Mouse (Mus musculus): Measurements from ENCODE around the gene Bok. TPM values are rescaled to one million over a fixed set of nuclear protein-coding genes. Genes with fewer than 3 reads are reported as not detected.

Gene Bok
- polyA plus RNA-seq, 1 experiment from 2014 or later = 57.6 TPM

DNA sequence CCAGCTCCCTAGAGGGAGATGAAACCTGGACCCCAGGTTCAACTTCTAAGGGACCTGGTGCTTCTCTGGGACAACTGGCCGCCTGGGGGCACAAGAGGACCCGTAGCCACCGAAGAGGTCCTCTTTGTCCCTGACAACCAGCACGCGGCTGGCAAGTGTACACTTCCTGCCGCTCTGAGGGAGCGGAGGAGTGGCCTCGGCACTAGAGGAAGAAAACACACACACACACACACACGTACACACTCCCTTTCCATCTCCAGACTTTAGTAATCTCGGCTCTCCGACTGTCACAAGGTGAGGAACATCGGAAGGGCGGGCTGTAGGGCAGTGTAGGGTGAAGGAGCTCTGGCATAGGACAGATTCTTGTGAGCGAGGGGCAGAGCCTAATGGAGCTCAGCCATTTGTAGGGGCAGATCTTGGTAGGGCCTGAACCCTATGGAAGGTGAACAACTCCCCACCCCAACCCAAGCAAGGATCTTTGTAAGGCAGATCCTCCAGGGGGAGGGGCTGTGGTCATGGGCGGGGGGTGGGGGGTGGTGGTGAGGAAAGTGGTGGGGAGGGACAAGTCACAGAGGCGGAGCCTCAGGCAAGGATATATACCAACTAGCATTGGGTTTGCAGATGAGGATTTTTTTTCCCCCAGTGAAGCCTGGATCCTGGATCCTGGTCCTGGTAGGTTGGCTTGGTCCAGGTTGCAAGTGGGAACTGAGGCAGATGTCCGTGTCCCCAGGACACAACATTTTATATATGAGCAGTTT, 16.5 kb upstream of the Bok start:
- Histone ChIP-seq H3K9ac (peak overlapping the region; percentile 49), H3K36me3 (replicated peaks) (no peaks in the 10 kb centered on the region), H3K27me3 (no peaks in the 10 kb centered on the region), H3K4me2 (peak overlapping the region; percentile 61), H3K27ac (peak overlapping the region; percentile 36; the same call in 1 of the 2 replicates), H3K4me1 (peaks cover 11% of the 10 kb centered on the region; the same call in 1 of the 2 replicates), H3K9me3 (no peaks in the 10 kb centered on the region), H3K4me3 (replicated peaks) (peak overlapping the region; percentile 37)
- ATAC-seq (ENCODE audit: low FRiP score) = peak; percentile 85
- 10% methylated on average over 17 of the region's 17 CpGs for WGBS

- peaks cover 11% of the 10 kb centered on the region; the same call in 1 of the 2 replicates for H3K4me1 ChIP-seq
- H3K9ac ChIP-seq = no peak overlapping the region
- no peak for ATAC-seq (ENCODE audit: low FRiP score)
- H3K4me3 ChIP-seq (replicated peaks) = no peak overlapping the region
- no peaks in the 10 kb centered on the region for H3K36me3 ChIP-seq (replicated peaks)
- no peaks in the 10 kb centered on the region for H3K27me3 ChIP-seq
- no peak overlapping the region for H3K27ac ChIP-seq
- H3K9me3 ChIP-seq = no peaks in the 10 kb centered on the region
- H3K4me2 ChIP-seq = no peak overlapping the region
Observed at GRCm38 (mm10) chr1:93669941-93670340, 15.5 kb upstream of the Bok start.

DNA sequence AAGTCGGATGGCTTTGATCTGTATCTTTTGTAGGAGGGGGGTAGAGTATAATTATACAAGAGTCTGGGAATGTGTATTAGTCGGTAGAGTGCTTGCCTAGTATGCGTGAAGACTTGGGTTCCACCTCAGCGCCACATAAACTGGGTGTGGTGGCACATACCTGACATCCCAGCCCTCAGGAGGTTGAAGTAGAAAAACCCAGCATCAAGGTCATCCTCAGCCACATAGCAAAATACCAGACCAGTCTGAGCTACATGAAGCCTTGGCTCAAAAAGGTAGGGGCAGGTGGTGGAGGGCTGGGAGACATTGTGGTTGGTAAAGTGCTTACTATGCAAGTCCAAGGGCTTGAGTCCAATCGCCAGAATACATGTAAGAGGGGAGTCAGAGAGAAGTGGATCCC, 12.8 kb upstream of the Bok start:
- no peaks in the 10 kb centered on the region for H3K36me3 ChIP-seq (replicated peaks)
- no peak overlapping the region for H3K27ac ChIP-seq
- H3K4me2 ChIP-seq = no peak overlapping the region
- H3K9me3 ChIP-seq = no peaks in the 10 kb centered on the region
- H3K9ac ChIP-seq = no peak overlapping the region
- H3K4me3 ChIP-seq (replicated peaks) = no peak overlapping the region
- peaks cover 11% of the 10 kb centered on the region; the same call in 1 of the 2 replicates for H3K4me1 ChIP-seq
- no peak for ATAC-seq (ENCODE audit: low FRiP score)
- no peaks in the 10 kb centered on the region for H3K27me3 ChIP-seq
- 96% methylated on average over 5 of the region's 5 CpGs for WGBS

GRCm38 (mm10) chr1:93678386-93678785, 7.1 kb upstream of the Bok start:
- H3K36me3 ChIP-seq (replicated peaks) = no peaks in the 10 kb centered on the region
- no peak overlapping the region for H3K27ac ChIP-seq
- WGBS = 73% methylated on average over 2 of the region's 2 CpGs
- ATAC-seq (ENCODE audit: low FRiP score) = no peak
- H3K4me2 ChIP-seq = no peak overlapping the region
- no peak overlapping the region for H3K4me3 ChIP-seq (replicated peaks)
- H3K9me3 ChIP-seq = no peaks in the 10 kb centered on the region
- 0 out of 2 replicates have a peak, but pooled peaks cover 3% of the 10 kb centered on the region for H3K27me3 ChIP-seq
- no peaks in the 10 kb centered on the region for H3K4me1 ChIP-seq
- no peak overlapping the region for H3K9ac ChIP-seq

DNA sequence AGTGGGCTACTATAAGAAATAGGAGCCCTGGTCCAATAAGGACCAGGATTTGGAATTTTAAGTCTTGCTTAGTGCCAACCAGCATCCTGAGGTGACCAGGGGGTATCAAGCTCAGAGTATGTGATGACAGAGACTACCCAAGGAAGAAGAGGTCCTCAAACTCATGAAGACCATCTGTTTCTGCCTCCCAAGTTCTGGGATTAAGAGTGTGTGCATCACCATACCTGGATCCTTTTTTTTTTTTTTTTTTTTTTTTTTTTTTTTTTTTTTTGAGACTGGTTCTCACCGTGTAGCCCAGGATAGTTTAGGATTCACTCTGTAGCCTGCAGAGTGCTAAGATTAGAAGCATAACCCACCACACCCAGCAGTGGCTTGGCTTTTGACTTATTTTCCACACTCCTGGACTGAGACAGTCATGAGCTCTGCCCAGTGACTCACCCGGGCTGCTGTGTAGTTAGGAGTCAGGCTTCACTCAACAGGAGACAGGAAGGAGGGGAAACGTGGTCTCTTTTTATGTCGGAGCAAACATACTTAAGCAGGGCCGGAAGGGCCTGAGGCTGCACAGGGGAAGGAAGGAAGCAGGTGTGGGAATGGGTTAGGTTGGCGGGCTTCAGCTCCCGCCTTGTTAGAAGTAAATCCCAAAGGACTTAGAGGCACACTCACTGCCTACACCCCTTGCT, 5.4 kb upstream of the Bok start:
- Histone ChIP-seq H3K27me3 (peaks cover 13% of the 10 kb centered on the region), H3K36me3 (replicated peaks) (no peaks in the 10 kb centered on the region), H3K4me2 (no peak overlapping the region), H3K4me3 (replicated peaks) (no peak overlapping the region), H3K9ac (no peak overlapping the region), H3K27ac (no peak overlapping the region), H3K9me3 (no peaks in the 10 kb centered on the region), H3K4me1 (no peaks in the 10 kb centered on the region)
- WGBS = 83% methylated on average over 7 of the region's 7 CpGs
- no peak for ATAC-seq (ENCODE audit: low FRiP score)

DNA sequence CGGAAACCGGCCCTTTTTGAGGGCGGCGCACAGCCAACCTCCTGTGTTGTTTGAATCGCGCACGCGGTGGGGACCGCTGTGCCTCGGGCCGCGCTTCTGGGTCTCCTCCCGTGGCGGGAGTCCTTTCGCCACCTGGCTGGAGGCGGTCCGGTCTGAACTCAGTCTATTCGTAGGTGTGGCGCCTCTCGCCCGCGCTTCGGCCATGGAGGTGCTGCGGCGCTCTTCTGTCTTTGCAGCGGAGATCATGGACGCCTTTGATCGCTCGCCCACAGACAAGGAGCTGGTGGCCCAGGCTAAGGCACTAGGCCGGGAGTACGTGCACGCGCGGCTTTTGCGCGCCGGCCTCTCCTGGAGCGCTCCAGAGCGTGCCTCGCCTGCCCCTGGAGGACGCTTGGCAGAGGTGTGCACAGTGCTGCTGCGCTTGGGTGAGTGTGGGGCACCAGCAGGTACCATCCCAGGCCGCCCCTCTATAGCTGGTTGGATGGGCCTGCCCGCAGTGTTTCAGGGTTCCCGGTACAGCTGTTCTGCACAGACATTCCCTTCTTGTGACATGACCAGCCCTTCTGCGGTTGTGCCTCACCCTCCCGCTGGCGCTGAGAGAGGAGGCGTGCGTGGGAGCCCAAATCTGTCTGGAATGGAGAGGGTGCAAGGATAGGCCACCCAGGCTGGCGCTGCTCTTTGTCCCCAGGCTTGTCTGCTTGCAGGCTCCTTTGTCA, 943 bp downstream of the Bok start:
- peak; percentile 91 for ATAC-seq (ENCODE audit: low FRiP score)
- WGBS = 1% methylated on average over 51 of the region's 51 CpGs
- H3K27ac ChIP-seq = peak overlapping the region; percentile 71

GRCm38 (mm10) chr1:93686961-93687320, 1.5 kb downstream of the Bok start:
- no peak for ATAC-seq (ENCODE audit: low FRiP score)
- peaks cover 17% of the 10 kb centered on the region for H3K4me1 ChIP-seq
- H3K9ac ChIP-seq = peak overlapping the region; percentile 69
- peaks cover 26% of the 10 kb centered on the region for H3K27me3 ChIP-seq
- H3K9me3 ChIP-seq = no peaks in the 10 kb centered on the region
- H3K4me3 ChIP-seq (replicated peaks) = peak overlapping the region; percentile 61
- H3K36me3 ChIP-seq (replicated peaks) = peaks cover 8% of the 10 kb centered on the region
- 0 out of 2 replicates have a peak overlapping the region, but pooled peaks have one; percentile 71 for H3K27ac ChIP-seq
- WGBS = 45% methylated on average over 3 of the region's 3 CpGs
- H3K4me2 ChIP-seq = peak overlapping the region; percentile 75

More for the DNA sequence above, 943 bp downstream of the Bok start:
- peaks cover 26% of the 10 kb centered on the region for H3K27me3 ChIP-seq
- H3K9me3 ChIP-seq = no peaks in the 10 kb centered on the region
- H3K4me2 ChIP-seq = peak overlapping the region; percentile 75
- H3K4me1 ChIP-seq = peaks cover 17% of the 10 kb centered on the region
- peaks cover 8% of the 10 kb centered on the region; the same call in 1 of the 2 replicates for H3K36me3 ChIP-seq (replicated peaks)
- peak overlapping the region; percentile 61 for H3K4me3 ChIP-seq (replicated peaks)
- H3K9ac ChIP-seq = peak overlapping the region; percentile 69

- Histone ChIP-seq H3K9ac (no peak overlapping the region), H3K9me3 (no peaks in the 10 kb centered on the region), H3K4me1 (peaks cover 17% of the 10 kb centered on the region), H3K27me3 (peaks cover 24% of the 10 kb centered on the region), H3K4me2 (no peak overlapping the region), H3K36me3 (replicated peaks) (peaks cover 8% of the 10 kb centered on the region), H3K27ac (no peak overlapping the region), H3K4me3 (replicated peaks) (no peak overlapping the region)
- ATAC-seq (ENCODE audit: low FRiP score) = no peak
- 83% methylated on average over 8 of the region's 8 CpGs for WGBS
Observed at GRCm38 (mm10) chr1:93688154-93688553, 2.7 kb downstream of the Bok start.

DNA sequence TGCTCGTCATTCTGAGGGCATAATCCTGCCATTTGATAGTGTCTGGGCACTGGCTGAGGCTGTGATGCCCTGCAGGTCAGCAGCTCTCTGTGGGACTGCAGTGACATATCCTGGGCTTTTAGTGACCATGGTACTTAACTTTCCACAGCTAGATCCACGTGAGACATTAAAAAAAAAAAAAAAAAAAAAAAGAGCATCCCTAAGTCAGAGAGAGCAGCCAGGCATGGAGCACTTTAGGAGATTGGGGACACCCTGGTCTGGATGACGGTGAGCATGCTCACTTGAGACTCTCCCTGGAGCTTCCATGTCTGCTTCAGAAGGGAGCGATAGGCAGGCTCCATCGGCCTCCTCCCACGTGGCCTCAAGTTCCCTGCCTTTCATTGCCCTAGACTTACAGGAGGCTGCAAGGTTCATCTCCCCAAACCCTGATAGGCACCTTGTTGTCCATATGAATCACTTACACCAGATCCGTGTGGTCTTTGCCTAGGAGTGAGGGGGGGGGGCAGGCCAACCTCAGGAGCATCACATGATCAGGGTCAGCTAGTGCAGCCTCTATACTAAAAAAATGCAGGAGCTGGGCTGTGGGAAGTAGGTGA, 4.5 kb downstream of the Bok start:
- Histone ChIP-seq H3K9me3 (no peaks in the 10 kb centered on the region), H3K36me3 (replicated peaks) (peaks cover 12% of the 10 kb centered on the region), H3K4me3 (replicated peaks) (no peak overlapping the region), H3K4me2 (no peak overlapping the region), H3K27me3 (peaks cover 13% of the 10 kb centered on the region; the same call in 1 of the 2 replicates), H3K27ac (no peak overlapping the region), H3K4me1 (peaks cover 17% of the 10 kb centered on the region), H3K9ac (no peak overlapping the region)
- ATAC-seq (ENCODE audit: low FRiP score) = no peak
- 80% methylated on average over 7 of the region's 7 CpGs for WGBS

GRCm38 (mm10) chr1:93691106-93691505, 5.6 kb downstream of the Bok start:
- H3K4me1 ChIP-seq = peaks cover 9% of the 10 kb centered on the region
- 92% methylated on average over 8 of the region's 8 CpGs for WGBS
- 0 out of 2 replicates have a peak, but pooled peaks cover 4% of the 10 kb centered on the region for H3K27me3 ChIP-seq
- H3K27ac ChIP-seq = no peak overlapping the region
- H3K4me2 ChIP-seq = no peak overlapping the region
- H3K4me3 ChIP-seq (replicated peaks) = no peak overlapping the region
- ATAC-seq (ENCODE audit: low FRiP score) = no peak
- no peaks in the 10 kb centered on the region for H3K9me3 ChIP-seq
- H3K9ac ChIP-seq = no peak overlapping the region
- H3K36me3 ChIP-seq (replicated peaks) = peaks cover 24% of the 10 kb centered on the region

DNA sequence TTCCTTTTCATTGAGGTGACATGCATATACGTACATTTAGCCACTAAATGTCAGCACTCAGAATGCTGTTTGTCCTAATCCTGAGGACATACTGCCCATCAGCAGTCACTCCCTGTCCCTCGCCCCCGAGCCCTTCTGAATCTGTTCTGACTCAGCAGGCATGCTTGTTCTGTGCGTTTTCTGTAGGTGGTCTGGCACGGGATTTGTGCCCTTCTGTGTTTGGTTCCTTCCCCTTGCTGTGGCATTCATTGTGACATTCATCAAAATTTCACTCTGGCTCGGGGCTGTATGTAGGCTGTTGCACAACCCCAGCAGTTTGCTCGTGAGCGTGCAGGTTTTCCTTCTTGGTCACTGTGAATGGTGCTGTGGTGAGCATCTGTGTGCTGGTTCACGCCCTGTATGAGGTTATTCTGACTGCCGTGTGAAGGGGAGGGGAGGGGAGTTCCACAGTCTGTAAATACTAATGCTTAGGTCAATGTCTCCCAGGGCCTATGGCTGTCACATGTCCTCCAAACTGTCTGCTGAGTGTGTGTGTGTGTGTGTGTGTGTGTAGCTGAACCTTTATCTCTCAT, 6.4 kb downstream of the Bok start:
- 78% methylated on average over 10 of the region's 10 CpGs for WGBS
- H3K9me3 ChIP-seq = no peaks in the 10 kb centered on the region
- 0 out of 2 replicates have a peak, but pooled peaks cover 4% of the 10 kb centered on the region for H3K27me3 ChIP-seq
- no peak for ATAC-seq (ENCODE audit: low FRiP score)
- no peak overlapping the region for H3K27ac ChIP-seq
- peaks cover 5% of the 10 kb centered on the region for H3K4me1 ChIP-seq
- H3K9ac ChIP-seq = no peak overlapping the region
- H3K36me3 ChIP-seq (replicated peaks) = peaks cover 24% of the 10 kb centered on the region
- H3K4me3 ChIP-seq (replicated peaks) = no peak overlapping the region
- H3K4me2 ChIP-seq = no peak overlapping the region

- H3K27ac ChIP-seq = no peak overlapping the region
- no peak overlapping the region for H3K9ac ChIP-seq
- no peak overlapping the region for H3K4me2 ChIP-seq
- H3K4me3 ChIP-seq (replicated peaks) = no peak overlapping the region
- H3K27me3 ChIP-seq = no peaks in the 10 kb centered on the region
- no peak for ATAC-seq (ENCODE audit: low FRiP score)
- peaks cover 24% of the 10 kb centered on the region for H3K36me3 ChIP-seq (replicated peaks)
- H3K9me3 ChIP-seq = no peaks in the 10 kb centered on the region
- WGBS = 95% methylated on average over 9 of the region's 9 CpGs
- no peaks in the 10 kb centered on the region for H3K4me1 ChIP-seq
Observed at GRCm38 (mm10) chr1:93692773-93693172, 7.3 kb downstream of the Bok start.
